ENCODE assay signal across 8 mouse cellular contexts in genomic region chr11:74838441-74838840, GRCm38 (mm10). TPM values are rescaled to one million over a fixed set of nuclear protein-coding genes. Genes with fewer than 3 reads are reported as not detected.
DNase-seq lines count a peak whose midpoint lies in the region; ATAC-seq and TF ChIP-seq lines count a peak whose summit lies in the region.

No protein-coding gene starts in this region.

- H3K9ac ChIP-seq in forebrain, postnatal 0 days = peak overlapping the region; percentile 54
- peak overlapping the region; percentile 27 for H3K9ac ChIP-seq in lung, embryonic 15.5 days

- H3K4me2 ChIP-seq in forebrain, postnatal 0 days (ENCODE audit: low read depth) = peak overlapping the region; percentile 84
- H3K4me2 ChIP-seq in lung, embryonic 15.5 days = peak overlapping the region; percentile 69

- H3K4me1 ChIP-seq in cerebellum, adult 2 months (ENCODE audit: control insufficient read depth, insufficient read depth, low read length) = peaks cover 56% of the 10 kb centered on the region
- peaks cover 4% of the 10 kb centered on the region; the same call in 1 of the 2 replicates for H3K4me1 ChIP-seq in forebrain, postnatal 0 days (ENCODE audit: insufficient read depth)
- peaks cover 41% of the 10 kb centered on the region for H3K4me1 ChIP-seq in lung, embryonic 15.5 days

- no peak for TF ChIP-seq CTCF in cerebellum, adult 2 months (IDR thresholded peaks at IDR 0.05; ENCODE audit: borderline replicate concordance, insufficient read depth, low read depth, low read length)
- no peak for TF ChIP-seq CTCF in forebrain, postnatal 0 days (IDR thresholded peaks at IDR 0.05; ENCODE audit: low read depth)

- no peak overlapping the region for H3K27ac ChIP-seq in cerebellum, adult 2 months (ENCODE audit: insufficient read depth, low read length)
- H3K27ac ChIP-seq in forebrain, postnatal 0 days (ENCODE audit: low read depth, low read length) = peak overlapping the region; percentile 83
- H3K27ac ChIP-seq in lung, embryonic 15.5 days = peak overlapping the region; percentile 92

- peak; percentile 75 for DNase-seq in MEL-GATA-1-ER (ENCODE audit: extremely low read depth, low read depth)
- peak; percentile 95 to 96 for DNase-seq in cerebellum, adult 2 months
- DNase-seq in forebrain, postnatal 0 days = peak; percentile 90
- DNase-seq in heart, postnatal 4 days = peak; percentile 97
- DNase-seq in layer of hippocampus, adult 9-10 months (ENCODE audit: low spot score) = peak; percentile 71
- DNase-seq in ovary, postnatal 10 days (ENCODE audit: low spot score) = peak; percentile 75
- DNase-seq in thymus, postnatal 10 days (ENCODE audit: low spot score in 2 of 2) = peak; percentile 90 to 92

- H3K27me3 ChIP-seq in cerebellum, adult 2 months (ENCODE audit: control insufficient read depth, insufficient read depth, low read length) = no peaks in the 10 kb centered on the region
- H3K27me3 ChIP-seq in forebrain, postnatal 0 days (ENCODE audit: insufficient read depth, low read length) = no peaks in the 10 kb centered on the region
- H3K27me3 ChIP-seq in lung, embryonic 15.5 days = no peaks in the 10 kb centered on the region

- H3K9me3 ChIP-seq in forebrain, postnatal 0 days (ENCODE audit: low read length) = no peaks in the 10 kb centered on the region
- no peaks in the 10 kb centered on the region for H3K9me3 ChIP-seq in lung, embryonic 15.5 days

- WGBS in cerebellum, adult 2 months = under 1% methylated on average over 35 of the region's 35 CpGs
- 4% methylated on average over 35 of the region's 35 CpGs for WGBS in forebrain, postnatal 0 days
- under 1% methylated on average over 33 of the region's 35 CpGs for WGBS in lung, embryonic 15.5 days

- 0 out of 2 replicates have a peak, but pooled peaks have one; percentile 35 for TF ChIP-seq POLR2A in cerebellum, adult 2 months (IDR thresholded peaks at IDR 0.05; ENCODE audit: borderline replicate concordance, insufficient read depth, low read length)

- ATAC-seq in forebrain, postnatal 0 days = peak; percentile 85
- ATAC-seq in lung, embryonic 15.5 days (ENCODE audit: borderline replicate concordance, extremely low read depth, low FRiP score, low TSS enrichment) = peak; percentile 74

- peaks cover 27% of the 10 kb centered on the region for H3K36me3 ChIP-seq in forebrain, postnatal 0 days (ENCODE audit: insufficient read depth)
- peaks cover 6% of the 10 kb centered on the region; the same call in 1 of the 2 replicates for H3K36me3 ChIP-seq in lung, embryonic 15.5 days

- H3K4me3 ChIP-seq in cerebellum, adult 2 months (replicated peaks; ENCODE audit: insufficient read depth, low read depth, low read length) = peak overlapping the region; percentile 66
- H3K4me3 ChIP-seq in forebrain, postnatal 0 days (ENCODE audit: low read depth, low read length) = peak overlapping the region; percentile 55
- H3K4me3 ChIP-seq in lung, embryonic 15.5 days = peak overlapping the region; percentile 46

RNA-seq across cellular contexts. Expression of gene Mnt, which starts 7.7 kb away (rescaled TPM):
- 17.9 and 18.0 TPM in 2 replicates for polyA plus RNA-seq in cerebellum, adult 2 months (2012; rRNA removed)
- 14.2 and 15.9 TPM in 2 replicates for total RNA-seq in forebrain, postnatal 0 days (2014; rRNA removed)
- polyA plus RNA-seq in forebrain, postnatal 0 days (2015; fragmentation: Nextera tagmentation; extraction: Ambion mirVana) = 6.8 and 8.1 TPM in 2 replicates
- 10 to 100 TPM; 14.8 to 15.7 TPM for total RNA-seq in heart, postnatal 4 days (2021)
- polyA plus RNA-seq in lung, embryonic 15.5 days (2015; fragmentation: Nextera tagmentation; extraction: Ambion mirVana) = 3.7 and 4.5 TPM in 2 replicates

RNA-seq across cellular contexts. Expression of gene Sgsm2, which starts 58.4 kb away (rescaled TPM):
- polyA plus RNA-seq in cerebellum, adult 2 months (2012; rRNA removed) = 29.0 and 30.7 TPM in 2 replicates
- 39.2 and 47.1 TPM in 2 replicates for total RNA-seq in forebrain, postnatal 0 days (2014; rRNA removed)
- 13.7 and 18.9 TPM in 2 replicates for polyA plus RNA-seq in forebrain, postnatal 0 days (2015; fragmentation: Nextera tagmentation; extraction: Ambion mirVana)
- total RNA-seq in heart, postnatal 4 days (2021) = 10 to 100 TPM; 14.6 to 14.9 TPM
- 3.4 and 3.5 TPM in 2 replicates for polyA plus RNA-seq in lung, embryonic 15.5 days (2015; fragmentation: Nextera tagmentation; extraction: Ambion mirVana)

RNA-seq across cellular contexts. Expression of gene Tsr1, which starts 59.4 kb away (rescaled TPM):
- 16.1 and 17.4 TPM in 2 replicates for polyA plus RNA-seq in cerebellum, adult 2 months (2012; rRNA removed)
- 32.7 and 33.2 TPM in 2 replicates for total RNA-seq in forebrain, postnatal 0 days (2014; rRNA removed)
- 23.8 and 25.5 TPM in 2 replicates for polyA plus RNA-seq in forebrain, postnatal 0 days (2015; fragmentation: Nextera tagmentation; extraction: Ambion mirVana)
- 10 to 100 TPM; 20.0 to 22.6 TPM for total RNA-seq in heart, postnatal 4 days (2021)
- polyA plus RNA-seq in lung, embryonic 15.5 days (2015; fragmentation: Nextera tagmentation; extraction: Ambion mirVana) = 42.0 TPM in 2 replicates
